Mouse (Mus musculus) mouse trophoblast stem cell (cell line): ENCODE data around the gene Ube2j1.

Experiments used
- in situ Hi-C, 2 experiments: fragments of 300-500 bp; cut with MseI, MboI; formaldehyde crosslinking; loops; 2 replicates in 1 of 2; 3 replicates in 1 of 2; pipeline ENCODE4 v1.15.1; 2025

The Ube2j1 gene

DNA sequence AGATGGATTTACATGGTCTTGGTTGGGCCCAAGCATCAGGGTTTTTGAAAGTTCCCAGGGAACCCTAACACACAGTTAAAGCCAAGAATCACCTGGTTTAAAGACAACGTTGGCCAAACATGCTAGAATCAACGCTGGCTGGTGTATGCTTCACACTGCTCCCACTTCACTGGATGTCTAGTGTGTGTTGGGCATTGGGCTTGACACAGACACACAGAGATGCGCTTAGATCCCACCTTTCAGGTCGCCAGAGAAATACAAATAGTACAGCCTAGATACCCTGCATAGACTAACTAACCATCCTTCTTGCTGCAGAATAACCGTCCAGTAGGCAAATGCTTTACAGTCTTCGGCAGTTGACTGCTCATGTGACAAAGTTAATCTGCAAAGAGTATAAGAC, 39.1 kb downstream of the Ube2j1 start:
- in situ Hi-C loops: no loop called here

DNA sequence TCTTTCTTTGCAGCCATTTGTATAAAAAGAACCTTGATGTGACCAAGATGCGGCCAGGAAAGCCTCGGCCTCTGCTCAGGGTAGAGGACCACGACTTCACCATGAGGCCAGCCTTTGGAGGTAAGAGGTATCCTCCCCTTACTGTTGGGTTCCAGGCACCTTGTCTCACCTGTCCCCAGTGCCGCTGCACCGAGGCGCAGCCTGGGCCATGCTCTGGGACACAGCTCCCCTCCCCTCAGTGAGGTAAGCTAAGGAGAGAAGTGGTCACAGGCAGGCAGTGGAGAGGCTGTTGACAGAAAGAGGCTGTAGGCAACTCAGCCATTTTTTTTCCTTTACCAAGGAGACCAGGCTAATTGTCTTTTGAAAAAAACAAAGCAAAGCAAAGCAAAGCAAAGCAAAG, 40.1 kb downstream of the Ube2j1 start:
- in situ Hi-C loops: no loop called here

DNA sequence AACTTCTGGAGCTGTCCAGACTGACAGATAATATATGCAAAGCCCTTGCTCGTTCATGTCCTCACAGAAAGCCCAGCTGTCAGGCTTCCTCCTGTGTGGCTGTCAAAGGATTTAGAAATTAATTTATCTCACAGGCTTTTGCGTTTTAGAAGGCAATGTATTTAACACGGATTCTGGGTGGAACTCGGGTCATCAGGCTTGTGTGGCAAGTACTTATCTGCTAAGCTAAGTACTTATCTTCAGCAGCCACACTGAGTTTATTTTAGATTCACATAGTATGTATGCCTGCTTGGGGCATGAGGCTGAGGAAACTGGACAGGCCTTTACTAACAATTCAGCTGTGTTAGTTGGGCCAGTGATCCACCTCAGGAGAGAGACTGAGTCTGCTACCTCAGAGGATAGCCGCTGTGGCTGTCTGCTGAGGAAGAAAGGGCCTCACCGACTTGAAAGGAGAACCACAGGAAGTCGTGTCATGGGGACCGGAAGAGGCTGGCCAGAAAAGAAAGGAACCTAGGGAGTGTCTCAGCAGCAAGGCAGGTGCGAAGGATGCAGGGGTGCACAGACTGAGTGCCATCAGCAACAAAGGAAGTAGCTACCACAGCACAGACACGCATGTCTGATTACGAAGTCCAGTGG, 41.4 kb downstream of the Ube2j1 start:
- in situ Hi-C loops: no loop called here

DNA sequence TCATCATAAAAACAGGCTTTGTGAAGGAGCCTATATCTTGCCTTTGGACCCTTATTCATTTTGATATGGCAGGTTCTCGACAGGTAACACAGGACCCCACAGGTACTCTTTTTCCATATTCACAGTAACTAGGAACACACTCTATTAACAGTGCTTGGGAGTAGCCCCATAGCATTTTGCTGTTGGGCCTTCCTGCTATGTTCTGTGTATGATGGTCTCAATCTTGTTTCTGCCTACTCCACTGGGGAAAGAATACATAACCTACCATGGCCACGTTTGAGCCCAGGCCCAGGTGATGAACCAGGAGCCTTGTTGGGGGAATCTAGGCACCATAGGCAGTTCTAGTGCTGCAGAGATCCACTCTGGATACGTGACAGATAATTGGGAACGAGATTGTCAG, 43.2 kb downstream of the Ube2j1 start:
- in situ Hi-C loops: no loop called here

DNA sequence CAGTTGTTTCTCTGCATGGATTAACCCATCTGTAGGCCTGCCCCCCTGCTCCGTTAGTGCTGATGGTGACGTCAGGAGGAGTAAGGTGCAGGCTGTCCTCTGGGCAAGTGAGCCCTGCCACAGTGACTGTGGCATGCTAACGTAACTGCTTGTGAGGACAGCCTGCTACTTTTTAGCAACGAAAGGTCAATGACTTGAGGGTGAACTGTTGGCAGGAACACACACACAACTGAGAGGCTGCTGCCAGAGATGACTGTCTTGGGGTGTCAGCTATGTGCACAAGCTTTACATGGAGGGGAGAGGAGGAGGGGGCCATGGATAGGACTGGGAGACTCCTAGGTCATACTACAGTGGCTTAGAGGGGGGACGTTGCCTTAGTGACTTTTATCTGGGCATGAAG, 43.6 kb downstream of the Ube2j1 start:
- in situ Hi-C loops: no loop called here

DNA sequence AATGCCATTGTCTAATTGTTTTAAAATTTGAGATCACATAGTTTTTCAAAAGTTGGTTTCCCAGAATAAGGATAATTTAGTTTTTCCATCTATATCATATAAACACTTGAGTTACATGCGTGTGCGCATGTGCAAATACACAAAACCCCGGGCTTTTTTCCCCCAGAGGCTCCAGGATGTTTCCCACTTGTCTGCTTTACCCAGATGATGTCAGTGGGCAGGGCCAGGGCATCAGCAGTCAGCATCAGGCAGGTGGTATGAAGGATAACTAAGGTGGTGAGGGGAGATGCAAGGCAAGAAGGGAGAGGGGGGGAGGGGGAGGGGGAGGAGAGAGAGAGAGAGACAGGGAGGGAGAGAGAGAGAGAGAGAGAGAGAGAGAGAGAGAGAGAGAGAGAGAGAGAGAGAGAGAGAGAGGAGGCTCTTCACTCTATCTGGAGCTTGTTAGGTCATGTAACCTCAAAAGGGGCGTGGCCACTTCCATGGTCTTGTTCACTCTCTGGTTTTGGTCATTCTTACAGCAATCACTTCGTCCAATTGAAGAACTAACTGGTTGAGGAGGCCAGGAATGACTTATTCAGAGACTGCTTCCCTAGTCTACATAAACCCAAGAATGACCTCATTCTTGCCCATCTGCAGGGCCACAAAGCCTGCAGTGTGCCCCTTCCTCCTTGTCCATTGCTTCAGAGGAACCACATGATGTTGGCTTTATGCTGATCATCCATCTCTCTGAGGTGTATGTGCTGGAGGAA, 44.7 kb downstream of the Ube2j1 start:
- in situ Hi-C loops: no loop called here

DNA sequence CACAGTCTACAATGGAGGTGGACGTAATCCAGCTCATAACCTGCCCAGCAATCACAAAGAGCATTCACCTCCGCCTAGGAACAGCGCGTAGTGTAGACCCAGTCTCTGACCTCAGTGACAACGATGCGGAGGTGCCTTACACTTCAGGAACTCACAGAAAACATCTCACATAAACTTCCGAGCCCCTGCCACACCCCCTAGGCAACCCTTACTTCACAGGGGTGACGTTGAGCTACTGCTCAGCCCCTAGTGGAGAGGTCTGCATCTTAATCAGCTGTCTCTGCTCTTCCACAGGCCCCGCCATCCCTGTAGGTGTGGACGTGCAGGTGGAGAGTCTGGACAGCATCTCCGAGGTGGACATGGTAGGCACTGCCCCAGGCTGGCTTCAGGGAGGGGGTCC, 45.9 kb downstream of the Ube2j1 start:
- in situ Hi-C loops: no loop called here

DNA sequence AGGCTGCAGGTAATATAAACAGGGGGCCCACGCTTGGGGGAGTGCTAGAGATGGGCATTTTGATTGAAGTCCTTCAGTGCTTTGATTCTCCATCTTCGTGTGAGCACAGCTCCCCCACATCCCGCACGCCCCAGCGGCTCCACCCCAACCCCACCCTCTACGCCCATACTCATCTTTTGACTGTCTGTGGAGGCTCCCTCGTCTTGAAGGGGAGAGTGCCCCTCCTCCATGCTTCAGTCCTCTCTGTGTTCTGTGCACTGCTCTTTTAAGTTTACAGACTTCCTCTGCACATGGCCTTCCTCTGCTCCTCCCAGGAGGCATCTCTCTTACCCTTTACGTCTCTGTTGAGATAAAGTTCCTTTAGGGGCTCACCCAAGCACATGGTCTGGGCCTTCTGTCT, 46.5 kb downstream of the Ube2j1 start:
- in situ Hi-C loops: no loop called here

DNA sequence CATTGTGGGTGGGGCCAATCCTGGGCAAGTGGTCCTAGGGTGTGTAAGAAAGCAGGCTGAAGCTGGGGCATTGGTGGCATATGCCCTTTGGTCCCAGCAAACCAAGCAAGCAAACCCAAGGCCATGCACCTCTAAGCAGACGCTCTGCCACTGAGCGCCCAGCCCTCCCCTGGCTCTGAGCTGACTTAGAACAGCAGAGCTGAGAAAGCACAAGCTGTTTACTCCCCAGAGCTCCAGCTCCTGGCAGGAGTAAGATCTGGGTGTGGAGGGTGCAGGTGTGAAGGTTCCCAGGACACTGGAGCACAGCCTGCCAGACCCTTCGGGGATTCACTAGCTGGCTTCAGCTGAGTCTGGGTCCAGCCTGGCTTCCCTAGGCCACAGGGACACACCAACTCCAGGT, 47.3 kb downstream of the Ube2j1 start:
- in situ Hi-C loops: no loop called here

DNA sequence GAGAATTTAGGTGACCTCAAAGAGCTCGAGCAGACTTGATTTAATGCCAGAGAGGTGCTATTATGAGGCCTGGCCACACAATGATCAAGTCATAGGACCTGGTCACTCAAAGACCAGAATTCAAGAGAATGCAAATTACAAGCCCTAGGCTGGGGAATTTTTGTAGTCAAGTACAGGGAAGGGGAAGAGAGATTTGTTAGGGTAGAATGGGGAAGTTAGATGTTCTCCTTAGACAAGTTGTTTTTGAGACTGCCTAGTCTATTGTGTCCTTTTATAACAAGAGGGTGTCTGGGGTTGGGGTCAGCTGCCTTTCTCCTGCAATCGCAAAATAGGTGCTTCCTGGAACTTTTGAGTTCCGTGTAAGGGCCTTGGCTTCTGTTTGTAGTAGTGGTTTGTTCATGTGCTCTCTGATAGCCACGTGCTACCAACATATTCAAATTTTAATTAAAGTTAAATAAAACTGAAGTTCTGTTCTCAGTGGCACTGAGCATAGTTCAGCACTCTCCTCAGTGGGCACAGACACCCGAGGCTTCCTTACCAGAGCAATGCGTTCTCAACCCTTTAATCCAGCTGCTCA, 68.0 kb downstream of the Ube2j1 start:
- in situ Hi-C loops: no loop called here
